In the genomic region with DNA sequence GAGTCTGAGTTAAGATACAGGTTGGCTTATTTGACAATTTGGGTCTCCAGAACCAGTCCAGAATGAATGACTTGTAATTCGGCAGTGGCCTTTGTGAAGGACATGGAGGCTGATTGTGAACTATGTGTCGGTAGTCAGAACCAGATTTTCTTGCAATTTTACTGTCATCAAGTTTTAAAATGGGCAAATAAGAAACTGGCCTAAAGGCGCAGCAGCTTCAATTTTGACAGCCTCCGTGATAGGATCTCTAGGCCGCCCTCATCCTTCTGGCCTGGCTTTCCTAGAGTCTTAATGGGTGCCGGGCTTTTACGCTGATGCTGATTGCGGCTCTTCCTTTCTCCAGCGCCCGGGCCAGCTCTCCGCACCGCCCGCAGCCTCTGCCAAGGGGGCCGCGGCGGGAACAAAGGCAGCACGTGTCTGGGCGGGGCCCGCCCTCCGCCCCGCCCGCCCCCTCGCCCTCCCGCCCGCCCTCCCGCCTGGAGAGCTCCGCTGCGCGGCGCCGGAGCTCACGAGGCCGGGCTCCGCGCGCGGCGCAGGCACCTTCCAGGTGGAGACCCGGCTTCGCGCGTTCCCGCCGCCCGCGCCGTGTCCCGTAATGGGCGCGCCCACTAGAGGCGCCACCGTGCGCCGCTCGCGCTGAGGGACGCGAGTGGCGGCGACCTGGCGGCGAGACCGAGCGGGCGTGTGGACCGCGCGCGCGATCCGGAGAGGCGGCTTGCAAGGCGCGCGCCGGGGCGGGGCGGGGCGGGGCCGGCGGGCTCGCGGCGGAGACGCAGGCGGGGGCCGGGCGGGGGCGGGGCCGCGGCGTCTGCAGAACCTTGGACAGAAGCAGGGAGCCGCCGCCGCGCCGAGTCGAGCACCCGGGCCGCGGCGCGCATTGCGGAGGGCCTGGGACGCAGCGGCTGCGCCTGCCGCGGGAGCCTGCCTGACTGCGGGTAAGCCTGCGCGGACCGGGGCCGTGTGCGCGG, we compare ENCODE assay signal across 8 mouse cellular contexts. TPM values are rescaled to one million over a fixed set of nuclear protein-coding genes. Genes with fewer than 3 reads are reported as not detected.
DNase-seq lines count a peak whose midpoint lies in the region; ATAC-seq and TF ChIP-seq lines count a peak whose summit lies in the region.

Cdk5r1 (plus strand) TSS at position 802 of the 968 bp plus-strand sequence.

- no peaks in the 10 kb centered on the region for H3K9me3 ChIP-seq in embryonic facial prominence, embryonic 10.5 days
- H3K9me3 ChIP-seq in intestine, postnatal 0 days (ENCODE audit: control insufficient read depth) = no peaks in the 10 kb centered on the region
- H3K9me3 ChIP-seq in limb, embryonic 10.5 days (replicated peaks) = no peaks in the 10 kb centered on the region
- no peaks in the 10 kb centered on the region for H3K9me3 ChIP-seq in midbrain, embryonic 13.5 days

- peaks cover 52% of the 10 kb centered on the region for H3K36me3 ChIP-seq in embryonic facial prominence, embryonic 10.5 days (replicated peaks)
- peaks cover 13% of the 10 kb centered on the region; the same call in 1 of the 2 replicates for H3K36me3 ChIP-seq in intestine, postnatal 0 days (ENCODE audit: control insufficient read depth, insufficient read depth)
- peaks cover 49% of the 10 kb centered on the region for H3K36me3 ChIP-seq in limb, embryonic 10.5 days
- H3K36me3 ChIP-seq in midbrain, embryonic 13.5 days = peaks cover 35% of the 10 kb centered on the region
- peaks cover 13% of the 10 kb centered on the region for H3K36me3 ChIP-seq in small intestine, adult 2 months (ENCODE audit: control insufficient read depth, insufficient read depth, low read length)

- DNase-seq in 3T3-L1 (ENCODE audit: low read depth, low spot score) = peak; percentile 69
- peak; percentile 92 for DNase-seq in adrenal gland, postnatal 14 days
- DNase-seq in embryonic facial prominence, embryonic 10.5 days (ENCODE audit: low spot score) = peak; percentile 95
- DNase-seq in limb, embryonic 10.5 days (ENCODE audit: low spot score) = peak; percentile 92

- peak; percentile 67 for ATAC-seq in granulocyte monocyte progenitor cell, adult 5-6 weeks (replicated peaks; ENCODE audit: poor library complexity, severe bottlenecking)
- peak; percentile 92 for ATAC-seq in intestine, postnatal 0 days
- peak; percentile 88 for ATAC-seq in midbrain, embryonic 13.5 days

- H3K4me3 ChIP-seq in embryonic facial prominence, embryonic 10.5 days = peak within 1 kb of the TSS; percentile 80
- H3K4me3 ChIP-seq in intestine, postnatal 0 days (ENCODE audit: low read depth, low read length) = peak within 1 kb of the TSS; percentile 68
- H3K4me3 ChIP-seq in limb, embryonic 10.5 days = peak within 1 kb of the TSS; percentile 73
- peak within 1 kb of the TSS; percentile 89 for H3K4me3 ChIP-seq in midbrain, embryonic 13.5 days (replicated peaks)
- peak within 1 kb of the TSS; percentile 79 for H3K4me3 ChIP-seq in small intestine, adult 2 months (ENCODE audit: low read depth, low read length)

- under 1% methylated on average over 116 of the region's 116 CpGs for WGBS in embryonic facial prominence, embryonic 10.5 days
- 1% methylated on average over 77 of the region's 116 CpGs for WGBS in intestine, postnatal 0 days
- under 1% methylated on average over 110 of the region's 116 CpGs for WGBS in limb, embryonic 10.5 days
- WGBS in midbrain, embryonic 13.5 days = under 1% methylated on average over 88 of the region's 116 CpGs
- WGBS in small intestine, adult 2 months = 1% methylated on average over 89 of the region's 116 CpGs

- TF ChIP-seq CTCF in intestine, postnatal 0 days (IDR thresholded peaks at IDR 0.05; ENCODE audit: low read depth) = peak; percentile 69
- peak; percentile 24; the same call in 1 of the 2 replicates for TF ChIP-seq CTCF in small intestine, adult 2 months (IDR thresholded peaks at IDR 0.05; ENCODE audit: extremely low read depth, insufficient read length, insufficient replicate concordance, low read depth, low read length)

- 0 out of 2 replicates have a peak, but pooled peaks have one; percentile 29 for TF ChIP-seq POLR2A in small intestine, adult 2 months (IDR thresholded peaks at IDR 0.05; ENCODE audit: low read depth, low read length)

- H3K27ac ChIP-seq in embryonic facial prominence, embryonic 10.5 days (replicated peaks) = peak within 1 kb of the TSS; percentile 87
- H3K27ac ChIP-seq in intestine, postnatal 0 days (ENCODE audit: low read depth, low read length) = no peak within 1 kb of the TSS
- peak within 1 kb of the TSS; percentile 80 for H3K27ac ChIP-seq in limb, embryonic 10.5 days
- H3K27ac ChIP-seq in midbrain, embryonic 13.5 days = peak within 1 kb of the TSS; percentile 99
- H3K27ac ChIP-seq in small intestine, adult 2 months (ENCODE audit: insufficient read depth, low read depth, low read length) = no peak within 1 kb of the TSS

- peaks cover 49% of the 10 kb centered on the region for H3K4me1 ChIP-seq in embryonic facial prominence, embryonic 10.5 days
- H3K4me1 ChIP-seq in intestine, postnatal 0 days (replicated peaks; ENCODE audit: control insufficient read depth, insufficient read depth, low read length) = no peaks in the 10 kb centered on the region
- peaks cover 46% of the 10 kb centered on the region for H3K4me1 ChIP-seq in limb, embryonic 10.5 days
- peaks cover 47% of the 10 kb centered on the region for H3K4me1 ChIP-seq in midbrain, embryonic 13.5 days (replicated peaks)
- H3K4me1 ChIP-seq in small intestine, adult 2 months (ENCODE audit: control insufficient read depth, insufficient read depth, insufficient read length, low read length) = peaks cover 8% of the 10 kb centered on the region

- H3K27me3 ChIP-seq in embryonic facial prominence, embryonic 10.5 days (replicated peaks; ENCODE audit: low read depth, poor library complexity, severe bottlenecking) = peaks cover 42% of the 10 kb centered on the region
- peaks cover 4% of the 10 kb centered on the region; the same call in 1 of the 2 replicates for H3K27me3 ChIP-seq in intestine, postnatal 0 days (replicated peaks; ENCODE audit: control insufficient read depth, insufficient read depth, low read length)
- H3K27me3 ChIP-seq in limb, embryonic 10.5 days (ENCODE audit: low read depth, poor library complexity, severe bottlenecking) = peaks cover 18% of the 10 kb centered on the region; the same call in 1 of the 2 replicates
- H3K27me3 ChIP-seq in midbrain, embryonic 13.5 days = peaks cover 20% of the 10 kb centered on the region
- no peaks in the 10 kb centered on the region for H3K27me3 ChIP-seq in small intestine, adult 2 months (ENCODE audit: control insufficient read depth, insufficient read depth, low read length)

- peak within 1 kb of the TSS; percentile 45 for H3K9ac ChIP-seq in intestine, postnatal 0 days (ENCODE audit: low read depth, low read length)
- H3K9ac ChIP-seq in midbrain, embryonic 13.5 days (replicated peaks) = peak within 1 kb of the TSS; percentile 100

- peak within 1 kb of the TSS; percentile 100 for H3K4me2 ChIP-seq in intestine, postnatal 0 days (replicated peaks; ENCODE audit: low read depth)
- H3K4me2 ChIP-seq in midbrain, embryonic 13.5 days (replicated peaks) = peak within 1 kb of the TSS; percentile 98

RNA-seq across cellular contexts. Expression of gene Cdk5r1, which starts in this region (rescaled TPM):
- total RNA-seq in adrenal gland, postnatal 14 days (2021) = 2.6 and 4.7 TPM in 2 replicates
- polyA plus RNA-seq in embryonic facial prominence, embryonic 10.5 days (2016; fragmentation: Nextera tagmentation; extraction: Ambion mirVana) = 4.1 and 4.8 TPM in 2 replicates
- 6.2 and 6.3 TPM in 2 replicates for total RNA-seq in granulocyte monocyte progenitor cell, adult 5-6 weeks (2014; fragmentation: Nextera tagmentation)
- 11.0 and 15.1 TPM in 2 replicates for total RNA-seq in granulocyte monocyte progenitor cell, adult 5-6 weeks (2017)
- polyA plus RNA-seq in intestine, postnatal 0 days (2015; fragmentation: Nextera tagmentation; extraction: Ambion mirVana) = 0.61 and 0.64 TPM in 2 replicates
- polyA plus RNA-seq in limb, embryonic 10.5 days (2016; fragmentation: Nextera tagmentation; extraction: Ambion mirVana) = 1.4 and 1.6 TPM in 2 replicates
- polyA plus RNA-seq in midbrain, embryonic 13.5 days (2015; fragmentation: Nextera tagmentation; extraction: Ambion mirVana) = 88.3 and 98.6 TPM in 2 replicates
- polyA plus RNA-seq in small intestine, adult 2 months (2012; rRNA removed) = 0.51 and 1.5 TPM in 2 replicates

Comparison
In these comparisons a context has a peak if more than half of its experiments do, and no peak if none do; other contexts are left out.
1. RNA of gene Cdk5r1 (polyA plus RNA-seq): 88.3 to 98.6 TPM in midbrain, embryonic 13.5 days; 4.1 to 4.8 TPM in embryonic facial prominence, embryonic 10.5 days, 1.4 to 1.6 TPM in limb, embryonic 10.5 days, 0.61 to 0.64 TPM in intestine, postnatal 0 days and 0.51 to 1.5 TPM in small intestine, adult 2 months; every median in the first group is over 10 times any median in the second.
2. Peak in ATAC-seq, H3K4me3 ChIP-seq, H3K9ac ChIP-seq and H3K4me2 ChIP-seq in intestine, postnatal 0 days; RNA of the gene not detected or under 1 TPM.
3. H3K27ac ChIP-seq: peak in embryonic facial prominence, embryonic 10.5 days (single experiment), limb, embryonic 10.5 days (single experiment) and midbrain, embryonic 13.5 days (single experiment); none in intestine, postnatal 0 days (single experiment) and small intestine, adult 2 months (single experiment).
4. Peak in every context shown above with its lines, with median percentiles within 50 percentile points of each other: DNase-seq, H3K4me3 ChIP-seq and ATAC-seq.